ENCODE assay signal across 9 mouse cellular contexts in genomic region chr7:89843533-89843932, GRCm38 (mm10). TPM values are rescaled to one million over a fixed set of nuclear protein-coding genes. Genes with fewer than 3 reads are reported as not detected.
DNase-seq lines count a peak whose midpoint lies in the region; ATAC-seq and TF ChIP-seq lines count a peak whose summit lies in the region.
"Had no signal": no experiment of that assay in that cellular context is flagged by ENCODE, and none has a peak within 500 bp of the region (broad histone marks: within the 10 kb centered on the region; RNA-seq: fewer than 3 reads in every experiment).

No protein-coding gene starts in this region.

- H3K36me3 ChIP-seq in kidney, adult 2 months (ENCODE audit: control insufficient read depth, insufficient read depth, low read length) = no peaks in the 10 kb centered on the region
- H3K36me3 ChIP-seq in kidney, embryonic 14.5 days (ENCODE audit: control insufficient read depth, insufficient read depth, low read length) = no peaks in the 10 kb centered on the region

- no peak overlapping the region for H3K9ac ChIP-seq in kidney, embryonic 14.5 days (ENCODE audit: low read depth, low read length)

- TF ChIP-seq POLR2A in kidney, adult 2 months (IDR thresholded peaks at IDR 0.05; ENCODE audit: low read depth, low read length) = no peak

- H3K27me3 ChIP-seq in kidney, adult 2 months (replicated peaks; ENCODE audit: control insufficient read depth, insufficient read depth, low read length) = no peaks in the 10 kb centered on the region
- H3K27me3 ChIP-seq in kidney, embryonic 14.5 days (ENCODE audit: control insufficient read depth, insufficient read depth, low read length) = no peaks in the 10 kb centered on the region

- no peaks in the 10 kb centered on the region for H3K9me3 ChIP-seq in kidney, embryonic 14.5 days (ENCODE audit: control insufficient read depth, low read length)

- H3K27ac ChIP-seq in kidney, adult 2 months (ENCODE audit: insufficient read depth, low read depth, low read length) = no peak overlapping the region
- no peak overlapping the region for H3K27ac ChIP-seq in kidney, embryonic 14.5 days (ENCODE audit: low read depth, low read length)

- no peak for ATAC-seq in kidney, embryonic 14.5 days (ENCODE audit: low FRiP score, low TSS enrichment)
- peak; percentile 76 for ATAC-seq in common myeloid progenitor, adult 5-6 weeks (replicated peaks; ENCODE audit: low read depth, poor library complexity, severe bottlenecking)
- 0 out of 2 replicates have a peak, but pooled peaks have one; percentile 54 for ATAC-seq in megakaryocyte-erythroid progenitor cell, adult 5-6 weeks (replicated peaks; ENCODE audit: low FRiP score, low TSS enrichment, poor library complexity, severe bottlenecking)

- H3K4me2 ChIP-seq in kidney, embryonic 14.5 days (replicated peaks; ENCODE audit: low read depth, low read length) = no peak overlapping the region

- no peaks in the 10 kb centered on the region for H3K4me1 ChIP-seq in kidney, adult 2 months (ENCODE audit: control insufficient read depth, insufficient read depth, low read length)
- H3K4me1 ChIP-seq in kidney, embryonic 14.5 days (ENCODE audit: control insufficient read depth, insufficient read depth, low read length) = no peaks in the 10 kb centered on the region

- peak; percentile 53 for DNase-seq in adrenal gland, postnatal 10 days
- no peak for DNase-seq in adrenal gland, postnatal 4 days (ENCODE audit: low spot score in 2 of 2)
- DNase-seq in kidney, adult 2 months = peak; percentile 44
- peak; percentile 79 for DNase-seq in A20 (ENCODE audit: low read depth, low spot score)
- DNase-seq in frontal cortex, postnatal 10 days (ENCODE audit: low spot score in 2 of 2) = no peak

- no peak overlapping the region for H3K4me3 ChIP-seq in kidney, adult 2 months (ENCODE audit: insufficient read depth, low read depth, low read length)
- no peak overlapping the region for H3K4me3 ChIP-seq in kidney, embryonic 14.5 days (ENCODE audit: low read length)

- WGBS in kidney, adult 2 months = 30% methylated on average over 6 of the region's 6 CpGs
- 31% methylated on average over 6 of the region's 6 CpGs for WGBS in kidney, embryonic 14.5 days

- peak; percentile 66 for TF ChIP-seq CTCF in kidney, adult 2 months (conservative IDR thresholded peaks at IDR 0.05; ENCODE audit: insufficient read depth, insufficient read length, low read depth, low read length)

RNA-seq across cellular contexts. Expression of gene Ccdc81, which starts 59.9 kb away (rescaled TPM):
- under 1 TPM in 1 of 2 experiments, not detected in 1; 0.21 TPM for total RNA-seq in adrenal gland, postnatal 10 days (2021)
- total RNA-seq in adrenal gland, postnatal 4 days (2021) = under 1 TPM; 0.25 to 0.28 TPM
- polyA plus RNA-seq in kidney, adult 2 months (2012; rRNA removed) = not detected in 2 replicates
- not detected in 2 replicates for polyA plus RNA-seq in kidney, embryonic 14.5 days (2014; fragmentation: Nextera tagmentation; extraction: Ambion mirVana)
- not detected in 2 replicates for total RNA-seq in common myeloid progenitor, adult 5-6 weeks (2017)
- total RNA-seq in megakaryocyte-erythroid progenitor cell, adult 5-6 weeks (2014; fragmentation: Nextera tagmentation) = not detected in 2 replicates
- not detected in 2 replicates for total RNA-seq in megakaryocyte-erythroid progenitor cell, adult 5-6 weeks (2017)
- polyA plus RNA-seq: liver, embryonic 16.5 days had no signal

Comparison
In these comparisons a context has a peak if more than half of its experiments do, and no peak if none do; other contexts are left out.
1. DNase-seq: peak in adrenal gland, postnatal 10 days (single experiment), kidney, adult 2 months (single experiment) and A20 (single experiment); none in adrenal gland, postnatal 4 days (0 of 2) and frontal cortex, postnatal 10 days (0 of 2).